Mouse (Mus musculus): ENCODE results near the gene Pelo. TPM values are rescaled to one million over a fixed set of nuclear protein-coding genes. Genes with fewer than 3 reads are reported as not detected.

The Pelo gene
- polyA plus RNA-seq, 1 experiment, result 23.0 TPM

GRCm38 (mm10) chr13:115054783-115055182 lies 35.2 kb downstream of the Pelo start:
- 71% methylated on average over 9 of the region's 9 CpGs for WGBS
- Histone ChIP-seq H3K4me1 (replicated peaks; ENCODE audit: control insufficient read depth, insufficient read depth, low read length) (no peaks in the 10 kb centered on the region), H3K27me3 (ENCODE audit: control insufficient read depth, insufficient read depth, low read length) (no peaks in the 10 kb centered on the region), H3K36me3 (ENCODE audit: control insufficient read depth, insufficient read depth, low read length) (no peaks in the 10 kb centered on the region), H3K4me3 (ENCODE audit: control insufficient read depth, insufficient read depth, low read length) (no peak overlapping the region), H3K27ac (ENCODE audit: control insufficient read depth, insufficient read depth, low read length) (no peak overlapping the region)
- no peak for DNase-seq
- no peak for TF ChIP-seq CTCF (IDR thresholded peaks at IDR 0.05; ENCODE audit: borderline replicate concordance, control insufficient read depth, extremely low read depth, insufficient read depth, low read length, poor library complexity)

GRCm38 (mm10) chr13:115052568-115052967 lies 37.4 kb downstream of the Pelo start:
- H3K36me3 ChIP-seq (ENCODE audit: control insufficient read depth, insufficient read depth, low read length), result no peaks in the 10 kb centered on the region
- no peak overlapping the region for H3K27ac ChIP-seq (ENCODE audit: control insufficient read depth, insufficient read depth, low read length)
- no peak overlapping the region for H3K4me3 ChIP-seq (ENCODE audit: control insufficient read depth, insufficient read depth, low read length)
- WGBS, result 96% methylated on average over 7 of the region's 7 CpGs
- TF ChIP-seq POLR2A (IDR thresholded peaks at IDR 0.05; ENCODE audit: control insufficient read depth, extremely low read depth, insufficient read depth, low read length, poor library complexity), result no peak
- no peak for TF ChIP-seq CTCF (IDR thresholded peaks at IDR 0.05; ENCODE audit: borderline replicate concordance, control insufficient read depth, extremely low read depth, insufficient read depth, low read length, poor library complexity)
- no peak for DNase-seq
- no peaks in the 10 kb centered on the region for H3K27me3 ChIP-seq (ENCODE audit: control insufficient read depth, insufficient read depth, low read length)
- no peaks in the 10 kb centered on the region for H3K4me1 ChIP-seq (replicated peaks; ENCODE audit: control insufficient read depth, insufficient read depth, low read length)

- H3K27me3 ChIP-seq (ENCODE audit: control insufficient read depth, insufficient read depth, low read length), result no peaks in the 10 kb centered on the region
- TF ChIP-seq CTCF (IDR thresholded peaks at IDR 0.05; ENCODE audit: borderline replicate concordance, control insufficient read depth, extremely low read depth, insufficient read depth, low read length, poor library complexity) (no peak), POLR2A (IDR thresholded peaks at IDR 0.05; ENCODE audit: control insufficient read depth, extremely low read depth, insufficient read depth, low read length, poor library complexity) (no peak)
- H3K4me1 ChIP-seq (replicated peaks; ENCODE audit: control insufficient read depth, insufficient read depth, low read length), result no peaks in the 10 kb centered on the region
- H3K36me3 ChIP-seq (ENCODE audit: control insufficient read depth, insufficient read depth, low read length), result no peaks in the 10 kb centered on the region
- no peak for DNase-seq
- 85% methylated on average over 13 of the region's 13 CpGs for WGBS
- no peak overlapping the region for H3K4me3 ChIP-seq (ENCODE audit: control insufficient read depth, insufficient read depth, low read length)
- no peak overlapping the region for H3K27ac ChIP-seq (ENCODE audit: control insufficient read depth, insufficient read depth, low read length)
Observed at GRCm38 (mm10) chr13:115050660-115051559, 39.1 kb downstream of the Pelo start.

GRCm38 (mm10) chr13:115042652-115043051 lies 47.3 kb downstream of the Pelo start:
- Histone ChIP-seq H3K4me3 (ENCODE audit: control insufficient read depth, insufficient read depth, low read length) (no peak overlapping the region), H3K4me1 (replicated peaks; ENCODE audit: control insufficient read depth, insufficient read depth, low read length) (no peaks in the 10 kb centered on the region), H3K36me3 (ENCODE audit: control insufficient read depth, insufficient read depth, low read length) (no peaks in the 10 kb centered on the region), H3K27me3 (ENCODE audit: control insufficient read depth, insufficient read depth, low read length) (no peaks in the 10 kb centered on the region), H3K27ac (ENCODE audit: control insufficient read depth, insufficient read depth, low read length) (no peak overlapping the region)
- DNase-seq, result no peak
- WGBS, result 34% methylated on average over 2 of the region's 2 CpGs
- no peak for TF ChIP-seq POLR2A (IDR thresholded peaks at IDR 0.05; ENCODE audit: control insufficient read depth, extremely low read depth, insufficient read depth, low read length, poor library complexity)
- no peak for TF ChIP-seq CTCF (IDR thresholded peaks at IDR 0.05; ENCODE audit: borderline replicate concordance, control insufficient read depth, extremely low read depth, insufficient read depth, low read length, poor library complexity)

Other genes starting within 250 kb of the Pelo start
- gene Itga2, start 158.1 kb downstream of the Pelo start, polyA plus RNA-seq (2012; rRNA removed), result 0.13 and 0.28 TPM in 2 replicates
- gene Gm49395, start 11.7 kb upstream of the Pelo start, polyA plus RNA-seq (2012; rRNA removed), result 0.62 and 1.5 TPM in 2 replicates
- gene Itga1, start 11.8 kb upstream of the Pelo start, polyA plus RNA-seq (2012; rRNA removed), result 2.0 and 2.2 TPM in 2 replicates